ENCODE assay signal across 15 mouse cellular contexts in genomic region chr2:35693037-35693436, GRCm38 (mm10).
DNase-seq lines count a peak whose midpoint lies in the region; ATAC-seq and TF ChIP-seq lines count a peak whose summit lies in the region.
"Had no signal": no experiment of that assay in that cellular context is flagged by ENCODE, and none has a peak within 500 bp of the region (broad histone marks: within the 10 kb centered on the region; RNA-seq: fewer than 3 reads in every experiment).

No protein-coding gene starts in this region.

- H3K9me3 ChIP-seq in forebrain, embryonic 12.5 days, result no peaks in the 10 kb centered on the region
- H3K9me3 ChIP-seq in forebrain, postnatal 0 days (ENCODE audit: low read length), result no peaks in the 10 kb centered on the region
- H3K9me3 ChIP-seq in heart, postnatal 0 days (replicated peaks; ENCODE audit: control insufficient read depth, low read length), result no peaks in the 10 kb centered on the region
- no peaks in the 10 kb centered on the region for H3K9me3 ChIP-seq in lung, embryonic 15.5 days
- no peaks in the 10 kb centered on the region for H3K9me3 ChIP-seq in stomach, embryonic 14.5 days (ENCODE audit: control insufficient read depth, low read depth, low read length)
- H3K9me3 ChIP-seq: limb, embryonic 15.5 days; midbrain, embryonic 13.5 days had no signal

- no peaks in the 10 kb centered on the region for H3K27me3 ChIP-seq in forebrain, embryonic 12.5 days
- no peaks in the 10 kb centered on the region for H3K27me3 ChIP-seq in forebrain, postnatal 0 days (ENCODE audit: insufficient read depth, low read length)
- H3K27me3 ChIP-seq in heart, postnatal 0 days (ENCODE audit: control insufficient read depth, insufficient read depth, low read length), result no peaks in the 10 kb centered on the region
- no peaks in the 10 kb centered on the region for H3K27me3 ChIP-seq in lung, embryonic 15.5 days
- no peaks in the 10 kb centered on the region for H3K27me3 ChIP-seq in stomach, embryonic 14.5 days (ENCODE audit: control insufficient read depth, insufficient read depth, low read length)
- H3K27me3 ChIP-seq: limb, embryonic 15.5 days; midbrain, embryonic 13.5 days; Patski had no signal

- peaks cover 87% of the 10 kb centered on the region for H3K4me1 ChIP-seq in forebrain, embryonic 12.5 days
- peaks cover 32% of the 10 kb centered on the region; the same call in 1 of the 2 replicates for H3K4me1 ChIP-seq in forebrain, postnatal 0 days (ENCODE audit: insufficient read depth)
- peaks cover 92% of the 10 kb centered on the region for H3K4me1 ChIP-seq in heart, postnatal 0 days (ENCODE audit: control insufficient read depth, insufficient read depth)
- H3K4me1 ChIP-seq in lung, embryonic 15.5 days, result peaks cover 99% of the 10 kb centered on the region
- peaks cover 97% of the 10 kb centered on the region for H3K4me1 ChIP-seq in stomach, embryonic 14.5 days (ENCODE audit: control insufficient read depth, insufficient read depth, low read length)

- H3K4me2 ChIP-seq in forebrain, embryonic 12.5 days, result no peak overlapping the region
- H3K4me2 ChIP-seq in forebrain, postnatal 0 days (ENCODE audit: low read depth), result no peak overlapping the region
- peak overlapping the region; percentile 56 for H3K4me2 ChIP-seq in heart, postnatal 0 days (ENCODE audit: low read depth, low read length)
- H3K4me2 ChIP-seq in lung, embryonic 15.5 days, result peak overlapping the region; percentile 48
- H3K4me2 ChIP-seq in stomach, embryonic 14.5 days (replicated peaks; ENCODE audit: low read depth, low read length), result 0 out of 2 replicates have a peak overlapping the region, but pooled peaks have one; percentile 33
- H3K4me2 ChIP-seq: limb, embryonic 15.5 days; midbrain, embryonic 13.5 days had no signal

- 0 out of 2 replicates have a peak, but pooled peaks cover 3% of the 10 kb centered on the region for H3K36me3 ChIP-seq in forebrain, embryonic 12.5 days (replicated peaks)
- no peaks in the 10 kb centered on the region for H3K36me3 ChIP-seq in forebrain, postnatal 0 days (ENCODE audit: insufficient read depth)
- no peaks in the 10 kb centered on the region for H3K36me3 ChIP-seq in heart, postnatal 0 days (replicated peaks; ENCODE audit: control insufficient read depth, insufficient read depth, low read length)
- no peaks in the 10 kb centered on the region for H3K36me3 ChIP-seq in lung, embryonic 15.5 days
- H3K36me3 ChIP-seq in stomach, embryonic 14.5 days (ENCODE audit: control insufficient read depth, insufficient read depth, low read length), result 0 out of 2 replicates have a peak, but pooled peaks cover 4% of the 10 kb centered on the region
- H3K36me3 ChIP-seq: limb, embryonic 15.5 days; midbrain, embryonic 13.5 days had no signal

- 89% methylated on average over 7 of the region's 7 CpGs for WGBS in forebrain, embryonic 12.5 days
- WGBS in forebrain, postnatal 0 days, result 76% methylated on average over 7 of the region's 7 CpGs
- WGBS in heart, postnatal 0 days, result 50% methylated on average over 7 of the region's 7 CpGs
- WGBS in lung, embryonic 15.5 days, result 65% methylated on average over 7 of the region's 7 CpGs
- 87% methylated on average over 7 of the region's 7 CpGs for WGBS in stomach, embryonic 14.5 days

- no peak overlapping the region for H3K4me3 ChIP-seq in forebrain, embryonic 12.5 days (replicated peaks)
- no peak overlapping the region for H3K4me3 ChIP-seq in forebrain, postnatal 0 days (ENCODE audit: low read depth, low read length)
- peak overlapping the region; percentile 29; the same call in 1 of the 2 replicates for H3K4me3 ChIP-seq in heart, postnatal 0 days (ENCODE audit: low read depth, low read length)
- no peak overlapping the region for H3K4me3 ChIP-seq in lung, embryonic 15.5 days
- H3K4me3 ChIP-seq in stomach, embryonic 14.5 days (ENCODE audit: low read depth, low read length), result no peak overlapping the region
- H3K4me3 ChIP-seq: erythroblast, embryonic 14.5 days; limb, embryonic 15.5 days; midbrain, embryonic 13.5 days had no signal

- ATAC-seq in forebrain, embryonic 12.5 days (ENCODE audit: low FRiP score), result no peak
- no peak for ATAC-seq in forebrain, postnatal 0 days
- ATAC-seq in heart, postnatal 0 days (ENCODE audit: insufficient read depth, low read depth), result no peak
- no peak for ATAC-seq in lung, embryonic 15.5 days (ENCODE audit: borderline replicate concordance, extremely low read depth, low FRiP score, low TSS enrichment)
- ATAC-seq in stomach, embryonic 14.5 days (ENCODE audit: insufficient number of reproducible peaks, insufficient read depth, low FRiP score, low read depth), result no peak
- ATAC-seq: midbrain, embryonic 13.5 days; Patski had no signal

- DNase-seq in forebrain, postnatal 0 days, result no peak
- DNase-seq in heart, postnatal 0 days (ENCODE audit: low spot score), result no peak
- no peak for DNase-seq in heart, adult 18-20 months
- DNase-seq in lung, postnatal 14 days, result no peak
- no peak for DNase-seq in MN1 (ENCODE audit: low spot score)
- DNase-seq: cerebellum, adult 9-11 months; layer of hippocampus, postnatal 36 days had no signal

- no peak for TF ChIP-seq CTCF in forebrain, postnatal 0 days (IDR thresholded peaks at IDR 0.05; ENCODE audit: low read depth)
- TF ChIP-seq CTCF in heart, postnatal 0 days (IDR thresholded peaks at IDR 0.05; ENCODE audit: low read depth), result no peak

- no peak overlapping the region for H3K9ac ChIP-seq in forebrain, embryonic 12.5 days
- no peak overlapping the region for H3K9ac ChIP-seq in forebrain, postnatal 0 days
- peak overlapping the region; percentile 40 for H3K9ac ChIP-seq in heart, postnatal 0 days (replicated peaks; ENCODE audit: low read depth, low read length)
- 0 out of 2 replicates have a peak overlapping the region, but pooled peaks have one; percentile 5 for H3K9ac ChIP-seq in lung, embryonic 15.5 days
- H3K9ac ChIP-seq in stomach, embryonic 14.5 days (replicated peaks; ENCODE audit: low read depth, low read length), result no peak overlapping the region
- H3K9ac ChIP-seq: limb, embryonic 15.5 days; midbrain, embryonic 13.5 days had no signal

- no peak for TF ChIP-seq EP300 in heart, postnatal 0 days (IDR thresholded peaks at IDR 0.05; ENCODE audit: low read depth)

- H3K27ac ChIP-seq in forebrain, embryonic 12.5 days, result peak overlapping the region; percentile 59; the same call in 1 of the 2 replicates
- no peak overlapping the region for H3K27ac ChIP-seq in forebrain, postnatal 0 days (ENCODE audit: low read depth, low read length)
- H3K27ac ChIP-seq in heart, postnatal 0 days (ENCODE audit: low read depth), result peak overlapping the region; percentile 71; the same call in 1 of the 2 replicates
- H3K27ac ChIP-seq in lung, embryonic 15.5 days, result peak overlapping the region; percentile 89
- no peak overlapping the region; the same call in 1 of the 2 replicates for H3K27ac ChIP-seq in stomach, embryonic 14.5 days (ENCODE audit: low read length)
- H3K27ac ChIP-seq: macrophage; midbrain, embryonic 13.5 days had no signal

Comparison
In these comparisons a context has a peak if more than half of its experiments do, and no peak if none do; other contexts are left out.
1. H3K27ac ChIP-seq: peak in forebrain, embryonic 12.5 days (single experiment), heart, postnatal 0 days (single experiment) and lung, embryonic 15.5 days (single experiment); none in forebrain, postnatal 0 days (single experiment) and stomach, embryonic 14.5 days (single experiment).
2. H3K4me2 ChIP-seq: peak in heart, postnatal 0 days (single experiment), lung, embryonic 15.5 days (single experiment) and stomach, embryonic 14.5 days (single experiment); none in forebrain, embryonic 12.5 days (single experiment) and forebrain, postnatal 0 days (single experiment).
3. H3K9ac ChIP-seq: peak in heart, postnatal 0 days (single experiment) and lung, embryonic 15.5 days (single experiment); none in forebrain, embryonic 12.5 days (single experiment), forebrain, postnatal 0 days (single experiment) and stomach, embryonic 14.5 days (single experiment).